Comparison of ENCODE assay signal across 13 mouse cellular contexts in genomic region chr5:43590311-43590731, GRCm38 (mm10).
DNase-seq lines count a peak whose midpoint lies in the region; ATAC-seq and TF ChIP-seq lines count a peak whose summit lies in the region.
"Had no signal": no experiment of that assay in that cellular context is flagged by ENCODE, and none has a peak within 500 bp of the region (broad histone marks: within the 10 kb centered on the region; RNA-seq: fewer than 3 reads in every experiment).

No protein-coding gene starts in this region.

- TF ChIP-seq CTCF in lung, embryonic 14.5 days (IDR thresholded peaks at IDR 0.05; ENCODE audit: low read depth): no peak

- no peak overlapping the region for H3K27ac ChIP-seq in forebrain, embryonic 15.5 days (replicated peaks)
- H3K27ac ChIP-seq in forebrain, embryonic 11.5 days (ENCODE audit: low read depth, low read length): no peak overlapping the region
- H3K27ac ChIP-seq in lung, embryonic 14.5 days (ENCODE audit: low read depth): no peak overlapping the region
- H3K27ac ChIP-seq: stomach, postnatal 0 days had no signal

- ATAC-seq in forebrain, embryonic 15.5 days (replicated peaks): peak; percentile 73
- ATAC-seq in forebrain, embryonic 11.5 days (replicated peaks; ENCODE audit: low FRiP score): no peak
- no peak for ATAC-seq in lung, embryonic 14.5 days (ENCODE audit: insufficient read depth)
- no peak for ATAC-seq in cerebellum, adult (ENCODE audit: insufficient number of reproducible peaks, low FRiP score, low TSS enrichment)
- ATAC-seq: CD4-positive, CD25-positive, alpha-beta regulatory T cell, adult 4 months; liver, postnatal 0 days had no signal

- H3K9me3 ChIP-seq in forebrain, embryonic 15.5 days: no peaks in the 10 kb centered on the region
- H3K9me3 ChIP-seq in forebrain, embryonic 11.5 days (ENCODE audit: control insufficient read depth, low read length): no peaks in the 10 kb centered on the region
- H3K9me3 ChIP-seq in lung, embryonic 14.5 days (ENCODE audit: low read depth, low read length): no peaks in the 10 kb centered on the region

- H3K4me2 ChIP-seq in forebrain, embryonic 15.5 days (replicated peaks): no peak overlapping the region
- no peak overlapping the region for H3K4me2 ChIP-seq in forebrain, embryonic 11.5 days (ENCODE audit: low read depth, low read length, severe bottlenecking)
- no peak overlapping the region for H3K4me2 ChIP-seq in lung, embryonic 14.5 days

- 0 out of 2 replicates have a peak, but pooled peaks cover 3% of the 10 kb centered on the region for H3K4me1 ChIP-seq in forebrain, embryonic 15.5 days
- H3K4me1 ChIP-seq in forebrain, embryonic 11.5 days (replicated peaks; ENCODE audit: control insufficient read depth, insufficient read depth, low read length): no peaks in the 10 kb centered on the region
- H3K4me1 ChIP-seq in lung, embryonic 14.5 days (ENCODE audit: insufficient read depth): no peaks in the 10 kb centered on the region

- WGBS in forebrain, embryonic 15.5 days: 54% methylated on average over 2 of the region's 2 CpGs
- WGBS in forebrain, embryonic 11.5 days: 91% methylated on average over 2 of the region's 2 CpGs
- 72% methylated on average over 2 of the region's 2 CpGs for WGBS in lung, embryonic 14.5 days

- H3K9ac ChIP-seq in forebrain, embryonic 15.5 days (replicated peaks): no peak overlapping the region
- H3K9ac ChIP-seq in forebrain, embryonic 11.5 days (ENCODE audit: low read length): no peak overlapping the region
- H3K9ac ChIP-seq in lung, embryonic 14.5 days: no peak overlapping the region
- H3K9ac ChIP-seq: liver, postnatal 0 days had no signal

- no peaks in the 10 kb centered on the region for H3K27me3 ChIP-seq in forebrain, embryonic 15.5 days
- no peaks in the 10 kb centered on the region for H3K27me3 ChIP-seq in forebrain, embryonic 11.5 days (ENCODE audit: control insufficient read depth, insufficient read depth, low read length)
- H3K27me3 ChIP-seq in lung, embryonic 14.5 days (ENCODE audit: insufficient read depth, low read length): no peaks in the 10 kb centered on the region

- no peak for DNase-seq in forebrain, embryonic 11.5 days (ENCODE audit: low spot score)
- peak; percentile 45 for DNase-seq in lung, embryonic 14.5 days
- DNase-seq in lung, postnatal 25 days (ENCODE audit: low spot score): no peak
- peak; percentile 30 for DNase-seq in gastrocnemius, postnatal 14 days
- DNase-seq in mesoderm, embryonic 11.5 days (ENCODE audit: low read depth, low spot score): peak; percentile 11
- no peak for DNase-seq in cerebellum, adult 9-11 months
- DNase-seq: kidney, adult 2 months; liver, postnatal 0 days; right cerebral cortex, adult 18-20 months had no signal

- no peak overlapping the region for H3K4me3 ChIP-seq in forebrain, embryonic 15.5 days
- H3K4me3 ChIP-seq in forebrain, embryonic 11.5 days (ENCODE audit: low read depth, low read length): no peak overlapping the region
- no peak overlapping the region for H3K4me3 ChIP-seq in lung, embryonic 14.5 days (ENCODE audit: low read depth, low read length)

- H3K36me3 ChIP-seq in forebrain, embryonic 15.5 days: no peaks in the 10 kb centered on the region
- no peaks in the 10 kb centered on the region for H3K36me3 ChIP-seq in forebrain, embryonic 11.5 days (ENCODE audit: control insufficient read depth, insufficient read depth, low read length)
- H3K36me3 ChIP-seq in lung, embryonic 14.5 days (ENCODE audit: insufficient read depth): no peaks in the 10 kb centered on the region

- intact Hi-C loops in gastrocnemius, postnatal 14 days (cut with DNase I; ENCODE audit: low total_unique reads): no loop called here

Comparison
In these comparisons a context has a peak if more than half of its experiments do, and no peak if none do; other contexts are left out.
1. DNase-seq: peak in lung, embryonic 14.5 days (single experiment), gastrocnemius, postnatal 14 days (single experiment) and mesoderm, embryonic 11.5 days (single experiment); none in forebrain, embryonic 11.5 days (single experiment), lung, postnatal 25 days (single experiment) and cerebellum, adult 9-11 months (single experiment).